Mouse (Mus musculus) liver, embryonic 14.5 days (tissue): ENCODE data around the gene Rnase12. TPM values are rescaled to one million over a fixed set of nuclear protein-coding genes. Genes with fewer than 3 reads are reported as not detected.

Experiments used
- ATAC-seq: fragments of 200-750 bp; cut with Nextera tagmentation; 2 replicates; pipeline ENCODE4 v1.8.0; 2017; ENCODE audit warnings: moderate number of reproducible peaks, mild to moderate bottlenecking, moderate library complexity; ENCODE audit not compliant: insufficient read depth
- DNase-seq, 3 experiments: peaks; one replicate each; pipeline ENCODE4 v3.0.0-alpha.2; 2012 to 2013; ENCODE audit warnings: low read depth in 3 of 3, low spot score in 3 of 3
- H3K27ac ChIP-seq: fragments of 300-500 bp; sonication (generic); 2 replicates; pipeline ENCODE4 v1.5.1; 2014; ENCODE audit warnings: moderate library complexity, mild to moderate bottlenecking, control low read depth, inconsistent platforms
- H3K27me3 ChIP-seq: fragments of 300-500 bp; sonication (generic); 2 replicates; pipeline ENCODE4 v1.6.1; 2014; ENCODE audit warnings: mild to moderate bottlenecking, low read length, moderate library complexity; ENCODE audit not compliant: control insufficient read depth, insufficient read depth
- H3K36me3 ChIP-seq: fragments of 300-500 bp; sonication (generic); replicated peaks from 2 replicates; pipeline ENCODE4 v1.6.1; 2014; ENCODE audit warnings: low read depth; ENCODE audit not compliant: control insufficient read depth, insufficient read depth
- H3K4me1 ChIP-seq, 2 experiments: fragments of 200-500 bp in 1 of 2; fragments of 300-500 bp in 1 of 2; sonication (generic) in 1 of 2; replicated peaks; 2 replicates each; pipeline ENCODE4 v1.6.1; 2012 to 2014; ENCODE audit warnings: antibody characterized with exemption in 1 of 2, inconsistent platforms in 1 of 2, low read length in 1 of 2; ENCODE audit not compliant: control insufficient read depth in 2 of 2, insufficient read depth in 2 of 2
- H3K4me2 ChIP-seq: fragments of 300-500 bp; sonication (generic); 2 replicates; pipeline ENCODE4 v1.6.1; 2014; ENCODE audit warnings: low read depth, mild to moderate bottlenecking, control low read depth, moderate library complexity
- H3K4me3 ChIP-seq, 2 experiments: fragments of 200-500 bp in 1 of 2; fragments of 300-500 bp in 1 of 2; sonication (generic) in 1 of 2; 2 replicates each; pipeline ENCODE4 v1.5.1; 2012 to 2014; ENCODE audit warnings: low read depth in 2 of 2, low read length in 2 of 2, mild to moderate bottlenecking in 2 of 2, control low read depth in 1 of 2, inconsistent platforms in 1 of 2, moderate library complexity in 1 of 2; ENCODE audit not compliant: insufficient read depth in 1 of 2
- H3K9ac ChIP-seq: fragments of 300-500 bp; sonication (generic); replicated peaks from 2 replicates; pipeline ENCODE4 v1.6.1; 2014; ENCODE audit warnings: mild to moderate bottlenecking, control low read depth, moderate library complexity
- H3K9me3 ChIP-seq: fragments of 300-500 bp; sonication (generic); 2 replicates; pipeline ENCODE4 v1.6.1; 2016; ENCODE audit warnings: low read length, mixed read lengths; ENCODE audit not compliant: control insufficient read depth
- CTCF ChIP-seq: IDR thresholded peaks from 2 replicates; pipeline ENCODE4 v1.5.1; 2016; ENCODE audit warnings: antibody characterized with exemption, low read depth, control low read depth
- EP300 ChIP-seq: IDR thresholded peaks from 2 replicates; pipeline ENCODE4 v1.6.1; 2016; ENCODE audit warnings: antibody characterized with exemption, low read depth
- WGBS: fragments of 180-500 bp; shearing (Covaris S2); extraction: QIAGEN DNeasy Blood & Tissue Kit; methylation state at CpG from one replicate; pipeline ENCODE4 v1.1.7; 2014; ENCODE audit not compliant: insufficient replicate concordance; 5-methylcytosine and 5-hydroxymethylcytosine counted together
- polyA plus RNA-seq, 2 experiments: library from polyadenylated mRNA; depleted of rRNA in 1 of 2; stranded (reverse) in 1 of 2; unstranded in 1 of 2; fragments of >200 nt; fragmentation: Nextera tagmentation in 1 of 2; extraction: Ambion mirVana in 1 of 2; gene quantifications; 2 replicates each; pipeline versions ENCODE4 v1.2.1 to v1.2.3; 2012 to 2014

The Rnase12 gene
- polyA plus RNA-seq, 2 experiments = 0.95 to 1.8 TPM

DNA sequence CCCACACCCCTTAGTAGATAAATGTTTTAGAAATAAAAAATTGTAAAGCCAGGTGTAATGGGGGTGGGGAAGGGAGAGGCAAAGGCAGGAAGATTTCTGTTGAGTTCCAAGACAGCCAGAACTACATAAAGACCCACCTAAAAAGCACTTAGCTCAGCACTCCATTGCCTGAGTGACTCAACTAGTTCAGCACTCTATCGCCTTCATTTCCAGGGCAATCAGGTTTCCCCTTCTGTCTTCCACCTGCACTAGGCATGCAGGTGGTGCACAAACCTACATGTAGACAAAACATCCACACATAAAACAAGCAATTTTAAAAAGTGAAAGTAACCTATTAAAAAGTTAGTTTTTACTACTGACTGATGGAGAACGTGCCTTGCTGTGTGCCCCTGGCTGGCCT, 27.6 kb upstream of the Rnase12 start:
- Histone ChIP-seq H3K9me3 (no peaks in the 10 kb centered on the region), H3K27ac (no peak overlapping the region), H3K9ac (peak overlapping the region; percentile 18; the same call in 1 of the 2 replicates), H3K4me2 (peak overlapping the region; percentile 72), H3K4me3 (no peak overlapping the region), H3K4me1 (peaks cover 25 to 34% of the 10 kb centered on the region in 2 experiments), H3K36me3 (no peaks in the 10 kb centered on the region), H3K27me3 (peaks cover 6% of the 10 kb centered on the region)
- ATAC-seq (no peak), DNase-seq (no peak)
- 73% methylated on average over 2 of the region's 2 CpGs for WGBS
- TF ChIP-seq CTCF (no peak), EP300 (no peak)

- TF ChIP-seq EP300 (no peak), CTCF (no peak)
- Histone ChIP-seq H3K9ac (no peak overlapping the region), H3K27me3 (peaks cover 6% of the 10 kb centered on the region), H3K4me1 (peaks cover 25 to 34% of the 10 kb centered on the region in 2 experiments), H3K36me3 (no peaks in the 10 kb centered on the region), H3K4me2 (peak overlapping the region; percentile 72), H3K9me3 (no peaks in the 10 kb centered on the region), H3K27ac (no peak overlapping the region), H3K4me3 (peak overlapping the region; percentile 54 to 82)
- no peak for ATAC-seq
- no peak for DNase-seq
- 8% methylated on average over 7 of the region's 7 CpGs for WGBS
Observed at GRCm38 (mm10) chr14:51083805-51084204, 26.3 kb upstream of the Rnase12 start.

- H3K36me3 ChIP-seq = no peaks in the 10 kb centered on the region
- ATAC-seq (peak; percentile 75), DNase-seq (peak in 1 of 3 experiments; percentile 45)
- WGBS = under 1% methylated on average over 39 of the region's 40 CpGs
- TF ChIP-seq EP300 (no peak), CTCF (no peak)
- H3K4me2 ChIP-seq = peak overlapping the region; percentile 72
- H3K4me1 ChIP-seq = peaks cover 25 to 34% of the 10 kb centered on the region in 2 experiments
- H3K9me3 ChIP-seq = no peaks in the 10 kb centered on the region
- H3K9ac ChIP-seq = peak overlapping the region; percentile 28
- H3K4me3 ChIP-seq = peak overlapping the region; percentile 54 to 82
- H3K27ac ChIP-seq = no peak overlapping the region
- H3K27me3 ChIP-seq = peaks cover 6% of the 10 kb centered on the region
Observed at GRCm38 (mm10) chr14:51082599-51083581, 25.4 kb upstream of the Rnase12 start.

- no peak for ATAC-seq
- no peak overlapping the region for H3K4me3 ChIP-seq
Observed at GRCm38 (mm10) chr14:51081035-51081434, 23.6 kb upstream of the Rnase12 start.

GRCm38 (mm10) chr14:51079180-51079579, 21.7 kb upstream of the Rnase12 start:
- Histone ChIP-seq H3K9ac (no peak overlapping the region), H3K4me2 (no peak overlapping the region), H3K9me3 (no peaks in the 10 kb centered on the region), H3K27me3 (peaks cover 6% of the 10 kb centered on the region), H3K4me3 (no peak overlapping the region), H3K36me3 (no peaks in the 10 kb centered on the region), H3K27ac (no peak overlapping the region), H3K4me1 (peaks cover 2 to 12% of the 10 kb centered on the region in 2 experiments; a peak in 3 of 4 replicates)
- no peak for TF ChIP-seq CTCF
- TF ChIP-seq EP300 = no peak
- ATAC-seq = no peak
- WGBS = 56% methylated on average over 1 of the region's 1 CpGs
- no peak for DNase-seq

More at GRCm38 (mm10) chr14:51081035-51081434, 23.6 kb upstream of the Rnase12 start:
- Histone ChIP-seq H3K4me1 (peaks cover 19 to 29% of the 10 kb centered on the region in 2 experiments), H3K36me3 (no peaks in the 10 kb centered on the region), H3K27me3 (peaks cover 6% of the 10 kb centered on the region), H3K4me2 (no peak overlapping the region), H3K9ac (no peak overlapping the region), H3K9me3 (no peaks in the 10 kb centered on the region), H3K27ac (no peak overlapping the region)
- TF ChIP-seq EP300 = no peak
- no peak for TF ChIP-seq CTCF
- WGBS = 59% methylated on average over 2 of the region's 2 CpGs
- no peak for DNase-seq
